Mouse (Mus musculus) heart, embryonic 14.5 days (tissue): ENCODE data around the gene Gm36210. TPM values are rescaled to one million over a fixed set of nuclear protein-coding genes. Genes with fewer than 3 reads are reported as not detected.

Source experiments
- ATAC-seq: fragments of 200-750 bp; cut with Nextera tagmentation; 2 replicates; pipeline ENCODE4 v1.8.0; 2017; ENCODE audit warnings: low read depth, moderate TSS enrichment; ENCODE audit not compliant: insufficient number of reproducible peaks, insufficient read depth, low FRiP score
- H3K27ac ChIP-seq, 2 experiments: fragments of 200-500 bp in 1 of 2; fragments of 300-500 bp in 1 of 2; sonication (generic) in 1 of 2; replicated peaks in 1 of 2; 2 replicates each; pipeline ENCODE4 v1.5.1; 2012 to 2014; ENCODE audit warnings: low read depth in 2 of 2, low read length in 2 of 2, control low read depth in 1 of 2, mild to moderate bottlenecking in 1 of 2, mixed read lengths in 1 of 2; ENCODE audit not compliant: control insufficient read depth in 1 of 2, insufficient read depth in 1 of 2
- H3K27me3 ChIP-seq: fragments of 300-500 bp; sonication (generic); 2 replicates; pipeline ENCODE4 v1.6.1; 2014; ENCODE audit warnings: mild to moderate bottlenecking, low read length, control low read depth; ENCODE audit not compliant: control insufficient read depth, insufficient read depth
- H3K36me3 ChIP-seq: fragments of 300-500 bp; sonication (generic); 2 replicates; pipeline ENCODE4 v1.6.1; 2014; ENCODE audit warnings: mild to moderate bottlenecking, control low read depth, low read length, mixed read lengths; ENCODE audit not compliant: control insufficient read depth, insufficient read depth
- H3K4me1 ChIP-seq, 2 experiments: fragments of 200-500 bp in 1 of 2; fragments of 300-500 bp in 1 of 2; sonication (generic) in 1 of 2; 2 replicates each; pipeline ENCODE4 v1.6.1; 2012 to 2014; ENCODE audit warnings: low read length in 2 of 2, control low read depth in 1 of 2, mixed read lengths in 1 of 2; ENCODE audit not compliant: control insufficient read depth in 2 of 2, insufficient read depth in 2 of 2
- H3K4me2 ChIP-seq: fragments of 300-500 bp; sonication (generic); 2 replicates; pipeline ENCODE4 v1.6.1; 2014; ENCODE audit warnings: mild to moderate bottlenecking, low read length
- H3K4me3 ChIP-seq, 2 experiments: fragments of 200-500 bp in 1 of 2; fragments of 300-500 bp in 1 of 2; sonication (generic) in 1 of 2; 2 replicates each; pipeline ENCODE4 v1.5.1; 2012 to 2014; ENCODE audit warnings: low read length in 2 of 2, mild to moderate bottlenecking in 2 of 2, control low read depth in 1 of 2, low read depth in 1 of 2, moderate library complexity in 1 of 2; ENCODE audit not compliant: control insufficient read depth in 1 of 2, insufficient read depth in 1 of 2
- H3K9ac ChIP-seq: fragments of 300-500 bp; sonication (generic); 2 replicates; pipeline ENCODE4 v1.6.1; 2014; ENCODE audit warnings: mild to moderate bottlenecking, low read length
- H3K9me3 ChIP-seq: fragments of 300-500 bp; sonication (generic); 2 replicates; pipeline ENCODE4 v1.6.1; 2016; ENCODE audit warnings: low read length, control low read depth; ENCODE audit not compliant: control insufficient read depth
- WGBS: fragments of 180-500 bp; shearing (Covaris S2); extraction: QIAGEN DNeasy Blood & Tissue Kit; methylation state at CpG from one replicate; pipeline ENCODE4 v1.1.7; 2014; 5-methylcytosine and 5-hydroxymethylcytosine counted together
- polyA plus RNA-seq: library from polyadenylated mRNA; unstranded; fragments of >200 nt; fragmentation: Nextera tagmentation; extraction: Ambion mirVana; gene quantifications from 2 replicates; pipeline ENCODE4 v1.2.1, GENCODE M21; 2014

The Gm36210 gene
- polyA plus RNA-seq, 1 experiment from 2014 or later, result 0.20 TPM

DNA sequence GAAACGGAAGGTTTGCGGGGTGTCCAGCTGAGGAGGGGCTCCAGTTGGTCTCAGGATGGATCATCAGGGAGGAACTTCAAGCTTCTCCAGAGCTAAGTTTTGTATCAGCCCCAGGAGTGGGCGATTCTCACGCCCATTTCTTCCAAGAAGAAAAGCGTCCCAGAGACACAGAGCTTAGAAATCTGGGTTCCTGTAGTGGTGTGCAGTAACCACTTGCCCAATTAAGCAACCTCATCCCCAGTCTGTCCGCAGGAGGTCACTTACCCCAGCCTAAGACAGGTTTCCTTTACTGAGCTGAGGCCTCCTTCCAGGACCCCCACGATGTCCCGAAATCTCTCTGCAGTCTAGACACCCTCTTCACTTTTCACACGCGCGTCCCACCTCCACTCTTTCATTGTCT, 29.1 kb downstream of the Gm36210 start:
- H3K4me2 ChIP-seq, result peak overlapping the region; percentile 96
- peak overlapping the region; percentile 56 to 62 for H3K4me3 ChIP-seq
- no peaks in the 10 kb centered on the region for H3K36me3 ChIP-seq
- WGBS, result 9% methylated on average over 10 of the region's 11 CpGs
- peak overlapping the region; percentile 78 for H3K9ac ChIP-seq
- H3K9me3 ChIP-seq, result no peaks in the 10 kb centered on the region
- H3K27ac ChIP-seq, result peak overlapping the region; percentile 40 to 61; a peak in 1 of 4 replicates
- no peaks in the 10 kb centered on the region for H3K27me3 ChIP-seq
- ATAC-seq, result peak; percentile 9; the same call in 1 of the 2 replicates
- peaks cover 7 to 14% of the 10 kb centered on the region in 2 experiments for H3K4me1 ChIP-seq

DNA sequence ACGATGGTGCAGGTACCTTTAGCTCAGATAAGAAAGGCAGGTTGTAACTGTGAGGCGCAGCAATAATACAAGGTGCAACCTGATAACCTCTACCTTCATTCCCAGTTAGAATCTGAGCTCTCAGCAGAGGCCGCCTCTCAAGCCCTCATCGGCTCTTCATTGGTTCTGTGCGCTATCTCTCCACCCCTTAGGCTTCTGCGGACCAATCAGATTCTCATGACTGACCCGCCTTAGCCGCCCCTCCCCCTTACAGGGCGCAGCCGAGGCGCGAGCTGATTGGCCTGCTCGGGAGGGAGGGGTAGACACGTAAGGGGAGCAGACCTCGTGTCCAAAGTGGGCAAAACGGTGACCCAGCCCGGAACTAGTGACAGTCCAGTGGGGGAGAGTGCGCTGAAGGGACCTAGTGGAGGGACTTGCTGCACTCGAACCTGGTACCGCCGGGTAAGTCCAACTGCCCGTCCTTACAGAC, 29.5 kb downstream of the Gm36210 start, which contains the start of gene Isoc2a:
Gene Isoc2a (plus strand): TSS at position 401 of the 469 bp plus-strand sequence.
- H3K9ac ChIP-seq, result peak within 1 kb of the TSS; percentile 78
- no peaks in the 10 kb centered on the region for H3K27me3 ChIP-seq
- H3K27ac ChIP-seq, result peak within 1 kb of the TSS; percentile 40 to 61; a peak in 1 of 4 replicates
- no peaks in the 10 kb centered on the region for H3K36me3 ChIP-seq
- H3K4me1 ChIP-seq, result peaks cover 7 to 14% of the 10 kb centered on the region in 2 experiments
- peak within 1 kb of the TSS; percentile 56 to 62 for H3K4me3 ChIP-seq
- peak; percentile 100 for ATAC-seq
- under 1% methylated on average over 22 of the region's 22 CpGs for WGBS
- H3K9me3 ChIP-seq, result no peaks in the 10 kb centered on the region
- H3K4me2 ChIP-seq, result peak within 1 kb of the TSS; percentile 96

GRCm38 (mm10) chr7:4870133-4870532, 36.2 kb downstream of the Gm36210 start, which contains the start of gene Isoc2b:
Gene Isoc2b (minus strand): TSS chr7:4870258.
- H3K9me3 ChIP-seq, result no peaks in the 10 kb centered on the region
- H3K4me1 ChIP-seq, result peaks cover 3 to 18% of the 10 kb centered on the region in 2 experiments; a peak in 3 of 4 replicates
- H3K27me3 ChIP-seq, result no peaks in the 10 kb centered on the region
- no peak for ATAC-seq
- no peaks in the 10 kb centered on the region for H3K36me3 ChIP-seq
- WGBS, result 45% methylated on average over 6 of the region's 6 CpGs
- H3K4me2 ChIP-seq, result no peak within 1 kb of the TSS
- H3K4me3 ChIP-seq, result no peak within 1 kb of the TSS
- no peak within 1 kb of the TSS for H3K9ac ChIP-seq
- H3K27ac ChIP-seq, result no peak within 1 kb of the TSS

DNA sequence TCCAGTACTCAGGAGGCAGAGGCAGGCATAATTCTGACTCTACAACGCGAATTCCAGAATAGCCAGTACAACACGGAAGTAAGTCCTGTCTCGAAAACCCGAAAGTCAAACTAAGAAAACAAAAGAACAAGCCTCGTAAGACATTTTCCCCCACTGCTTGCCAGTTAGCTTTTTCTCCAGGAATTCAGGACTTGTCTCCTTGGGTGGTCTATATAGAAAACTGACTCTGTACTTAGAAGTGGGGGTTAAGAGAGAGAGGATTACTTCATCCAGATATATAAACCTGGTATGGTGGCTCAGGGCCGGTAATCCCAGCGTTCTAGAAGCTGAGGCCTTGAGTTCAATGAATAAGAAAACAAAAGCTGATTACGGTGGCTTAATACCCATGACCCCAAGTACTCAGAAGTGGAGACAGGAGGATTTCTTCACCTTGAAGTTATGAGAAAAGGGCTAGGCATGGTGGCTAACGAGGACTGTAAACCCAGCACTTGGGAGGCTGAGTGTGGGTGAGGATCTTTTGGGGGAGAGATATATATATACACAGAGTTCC, 39.6 kb downstream of the Gm36210 start:
- H3K9me3 ChIP-seq, result no peaks in the 10 kb centered on the region
- no peak for ATAC-seq
- H3K27me3 ChIP-seq, result no peaks in the 10 kb centered on the region
- 45% methylated on average over 10 of the region's 10 CpGs for WGBS
- H3K9ac ChIP-seq, result peak overlapping the region; percentile 83
- no peaks in the 10 kb centered on the region for H3K36me3 ChIP-seq
- peak overlapping the region; percentile 79 for H3K4me2 ChIP-seq
- H3K27ac ChIP-seq, result peak overlapping the region; percentile 73 to 87
- H3K4me1 ChIP-seq, result peaks cover 5 to 24% of the 10 kb centered on the region in 2 experiments
- H3K4me3 ChIP-seq, result peak overlapping the region; percentile 64 to 98

- H3K4me1 ChIP-seq, result peaks cover 5 to 24% of the 10 kb centered on the region in 2 experiments
- 5% methylated on average over 40 of the region's 40 CpGs for WGBS
- peak overlapping the region; percentile 83 for H3K9ac ChIP-seq
These were observed 40.5 kb downstream of the Gm36210 start for GRCm38 (mm10) chr7:4865579-4866493.

GRCm38 (mm10) chr7:4865090-4865489, 41.2 kb downstream of the Gm36210 start:
- peak overlapping the region in 1 of 2 experiments; percentile 64; a peak in 2 of 4 replicates for H3K4me3 ChIP-seq
- WGBS, result 58% methylated on average over 5 of the region's 5 CpGs
- H3K4me2 ChIP-seq, result peak overlapping the region; percentile 79
- no peaks in the 10 kb centered on the region for H3K27me3 ChIP-seq
- H3K4me1 ChIP-seq, result peaks cover 5 to 24% of the 10 kb centered on the region in 2 experiments
- no peak overlapping the region for H3K9ac ChIP-seq
- no peak for ATAC-seq
- no peaks in the 10 kb centered on the region for H3K36me3 ChIP-seq
- no peaks in the 10 kb centered on the region for H3K9me3 ChIP-seq
- H3K27ac ChIP-seq, result peak overlapping the region in 1 of 2 experiments; percentile 70; a peak in 1 of 4 replicates

More at GRCm38 (mm10) chr7:4865579-4866493, 40.5 kb downstream of the Gm36210 start:
- Histone ChIP-seq H3K27me3 (no peaks in the 10 kb centered on the region), H3K27ac (peak overlapping the region; percentile 73 to 87), H3K4me3 (peak overlapping the region; percentile 64 to 98), H3K4me2 (peak overlapping the region; percentile 79), H3K36me3 (no peaks in the 10 kb centered on the region), H3K9me3 (no peaks in the 10 kb centered on the region)
- ATAC-seq, result peak; percentile 100

GRCm38 (mm10) chr7:4864130-4864845, 42.0 kb downstream of the Gm36210 start:
- no peak overlapping the region for H3K4me3 ChIP-seq
- ATAC-seq, result no peak
- no peaks in the 10 kb centered on the region for H3K9me3 ChIP-seq
- no peak overlapping the region for H3K9ac ChIP-seq
- H3K27ac ChIP-seq, result no peak overlapping the region
- WGBS, result 91% methylated on average over 5 of the region's 5 CpGs
- H3K4me1 ChIP-seq, result peaks cover 5 to 24% of the 10 kb centered on the region in 2 experiments
- H3K36me3 ChIP-seq, result no peaks in the 10 kb centered on the region
- no peaks in the 10 kb centered on the region for H3K27me3 ChIP-seq
- H3K4me2 ChIP-seq, result no peak overlapping the region
